Comparison of ENCODE assay signal across 7 mouse cellular contexts in the genomic region with DNA sequence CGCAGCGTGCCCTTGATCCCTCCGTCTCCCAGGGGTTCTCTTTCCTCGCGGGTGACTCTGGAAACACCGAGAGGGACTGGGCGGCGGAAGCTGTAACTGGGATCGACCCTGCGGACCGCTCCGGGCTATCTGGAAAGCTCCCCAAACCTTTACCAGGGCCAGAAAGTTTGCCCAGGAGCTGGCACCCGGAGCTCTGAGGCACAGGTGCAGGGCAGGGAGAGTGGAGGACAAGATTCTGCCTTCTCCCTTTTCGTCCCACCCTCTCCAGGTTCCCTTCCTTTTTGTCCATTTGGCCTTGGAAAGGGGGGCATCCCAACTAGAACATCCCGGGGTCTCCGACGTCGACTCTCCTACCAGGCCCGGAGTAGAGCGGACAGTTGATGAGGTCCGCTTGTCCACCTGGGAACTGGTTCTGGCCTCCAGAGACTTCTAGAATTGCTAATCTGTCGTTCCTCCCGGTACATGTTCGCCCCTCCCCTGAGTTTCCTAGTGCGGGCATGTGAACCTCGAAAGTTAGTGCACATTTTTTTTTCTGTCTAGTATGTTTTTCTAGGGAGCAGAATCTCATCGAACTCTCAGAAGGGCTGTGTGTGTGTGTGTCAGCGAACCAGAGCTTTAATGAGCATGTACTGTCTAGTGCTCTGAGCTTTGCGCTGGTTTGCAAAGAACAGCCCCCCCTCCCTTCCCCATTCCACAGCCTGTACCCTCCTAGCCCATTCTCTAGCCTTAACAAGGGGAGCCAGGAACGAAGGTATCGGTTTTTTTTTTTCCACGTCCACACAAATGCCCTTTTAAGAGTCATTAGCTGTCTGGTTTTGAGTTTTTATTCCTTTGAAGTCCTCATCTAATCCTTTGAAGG. TPM values are rescaled to one million over a fixed set of nuclear protein-coding genes. Genes with fewer than 3 reads are reported as not detected.
DNase-seq lines count a peak whose midpoint lies in the region; ATAC-seq and TF ChIP-seq lines count a peak whose summit lies in the region.

No protein-coding gene starts in this region.

- in situ Hi-C loops in CH12.LX (cut with MboI; ENCODE audit: low pct_ligation_motif_present, low pct_unique_long_range_greater_than_20kb, low sequenced_read_pairs) (no loop called here), ES-E14 (cut with MboI; ENCODE audit: low sequenced_read_pairs in 2 of 2, unreplicated experiment in 2 of 2) (loop anchor here in 1 of 2 experiments (10.0 kb wide), 1 partner anchor 96 kb away; no protein-coding TSS in a partner anchor)

- dilution Hi-C loops in CH12.LX (cut with MboI; ENCODE audit: extremely low pct_ligation_motif_present, extremely low pct_unique_long_range_greater_than_20kb, low sequenced_read_pairs) = no loop called here

- TF ChIP-seq EP300 in CH12.LX (IDR thresholded peaks at IDR 0.05; ENCODE audit: low read length) = no peak

- H3K4me1 ChIP-seq in CH12.LX (ENCODE audit: control insufficient read depth in 1 of 2, insufficient read depth in 2 of 2) (peaks cover 5 to 51% of the 10 kb centered on the region in 2 experiments; a peak in 3 of 4 replicates), ES-E14 (ENCODE audit: control insufficient read depth in 2 of 2, insufficient read depth in 2 of 2, low read length in 2 of 2, poor library complexity in 1 of 2) (0 out of 4 replicates have a peak, but pooled peaks cover 0 to 2% of the 10 kb centered on the region in 2 experiments)
- H3K4me1 ChIP-seq in forebrain, embryonic 16.5 days (replicated peaks; ENCODE audit: control insufficient read depth, insufficient read depth, low read length) = peaks cover 15% of the 10 kb centered on the region
- H3K4me1 ChIP-seq in kidney, embryonic 14.5 days (ENCODE audit: control insufficient read depth, insufficient read depth, low read length) = peaks cover 10% of the 10 kb centered on the region; the same call in 1 of the 2 replicates
- H3K4me1 ChIP-seq in midbrain, embryonic 16.5 days (ENCODE audit: control insufficient read depth, insufficient read depth, low read length) = peaks cover 16% of the 10 kb centered on the region

- peaks cover 5% of the 10 kb centered on the region for H3K27me3 ChIP-seq in CH12.LX (replicated peaks)
- H3K27me3 ChIP-seq in forebrain, embryonic 16.5 days (replicated peaks; ENCODE audit: control insufficient read depth, insufficient read depth, low read length) = peaks cover 6% of the 10 kb centered on the region; the same call in 1 of the 2 replicates
- H3K27me3 ChIP-seq in kidney, embryonic 14.5 days (ENCODE audit: control insufficient read depth, insufficient read depth, low read length) = peaks cover 26% of the 10 kb centered on the region
- no peaks in the 10 kb centered on the region for H3K27me3 ChIP-seq in midbrain, embryonic 16.5 days (ENCODE audit: control insufficient read depth, insufficient read depth, low read depth, low read length)

- H3K79me2 ChIP-seq in CH12.LX (replicated peaks; ENCODE audit: control insufficient read depth, extremely low read depth, insufficient read depth, poor library complexity, severe bottlenecking) = peaks cover 44% of the 10 kb centered on the region

- H3K9me3 ChIP-seq in CH12.LX (replicated peaks; ENCODE audit: low read length) (no peaks in the 10 kb centered on the region), ES-E14 (ENCODE audit: control insufficient read depth, insufficient read depth, low read depth, low read length) (no peaks in the 10 kb centered on the region)
- no peaks in the 10 kb centered on the region for H3K9me3 ChIP-seq in forebrain, embryonic 16.5 days (ENCODE audit: control insufficient read depth, low read length)
- no peaks in the 10 kb centered on the region for H3K9me3 ChIP-seq in kidney, embryonic 14.5 days (ENCODE audit: control insufficient read depth, low read length)
- no peaks in the 10 kb centered on the region for H3K9me3 ChIP-seq in midbrain, embryonic 16.5 days (replicated peaks; ENCODE audit: control insufficient read depth, low read length, poor library complexity, severe bottlenecking)

- peak overlapping the region; percentile 48 to 81 (median 68) for H3K4me3 ChIP-seq in CH12.LX (replicated peaks in 1 of 3; ENCODE audit: low read depth in 2 of 3, low read length in 2 of 3, poor library complexity in 1 of 3)
- peak overlapping the region; percentile 43 to 75 for H3K4me3 ChIP-seq in ES-E14 (ENCODE audit: insufficient read depth in 1 of 2, low read depth in 1 of 2, low read length in 2 of 2, poor library complexity in 1 of 2, severe bottlenecking in 1 of 2)
- peak overlapping the region; percentile 81 for H3K4me3 ChIP-seq in forebrain, embryonic 16.5 days (replicated peaks; ENCODE audit: low read length)
- H3K4me3 ChIP-seq in kidney, embryonic 14.5 days (ENCODE audit: low read length) = peak overlapping the region; percentile 70
- H3K4me3 ChIP-seq in midbrain, embryonic 16.5 days (ENCODE audit: low read depth, low read length) = peak overlapping the region; percentile 93

- TF ChIP-seq CTCF in CH12.LX (conservative IDR thresholded peaks at IDR 0.05 in 1 of 2, IDR thresholded peaks at IDR 0.05 in 1 of 2; ENCODE audit: low read depth in 2 of 2, low read length in 2 of 2) = no peak

- H3K9ac ChIP-seq in CH12.LX (ENCODE audit: insufficient read depth, low read depth) (peak overlapping the region; percentile 99), ES-E14 (ENCODE audit: insufficient read depth, low read depth, low read length, poor library complexity, severe bottlenecking) (peak overlapping the region; percentile 69)
- peak overlapping the region; percentile 90 for H3K9ac ChIP-seq in forebrain, embryonic 16.5 days (replicated peaks; ENCODE audit: low read depth, low read length)
- H3K9ac ChIP-seq in kidney, embryonic 14.5 days (ENCODE audit: low read depth, low read length) = peak overlapping the region; percentile 68
- H3K9ac ChIP-seq in midbrain, embryonic 16.5 days (ENCODE audit: low read depth, low read length) = peak overlapping the region; percentile 90

- ATAC-seq in forebrain, embryonic 16.5 days = peak; percentile 1; the same call in 1 of the 2 replicates
- 0 out of 2 replicates have a peak, but pooled peaks have one; percentile 3 for ATAC-seq in kidney, embryonic 14.5 days (ENCODE audit: low FRiP score, low TSS enrichment)
- peak; percentile 18 for ATAC-seq in midbrain, embryonic 16.5 days
- ATAC-seq in megakaryocyte progenitor cell, adult 5-6 weeks (replicated peaks; ENCODE audit: poor library complexity) = no peak

- WGBS in forebrain, embryonic 16.5 days = under 1% methylated on average over 32 of the region's 32 CpGs
- WGBS in kidney, embryonic 14.5 days = under 1% methylated on average over 32 of the region's 32 CpGs
- WGBS in midbrain, embryonic 16.5 days = 1% methylated on average over 31 of the region's 32 CpGs

- DNase-seq in CH12.LX (ENCODE audit: extremely low read depth) (no peak), ES-E14 (ENCODE audit: low read depth, low spot score) (no peak)
- DNase-seq in cerebellum, adult 8-10 months = no peak

- peak overlapping the region; percentile 93 for H3K4me2 ChIP-seq in CH12.LX (ENCODE audit: insufficient read depth, low read depth, poor library complexity, severe bottlenecking)
- H3K4me2 ChIP-seq in forebrain, embryonic 16.5 days (ENCODE audit: low read length) = peak overlapping the region; percentile 71
- H3K4me2 ChIP-seq in kidney, embryonic 14.5 days (replicated peaks; ENCODE audit: low read depth, low read length) = peak overlapping the region; percentile 96
- peak overlapping the region; percentile 98 for H3K4me2 ChIP-seq in midbrain, embryonic 16.5 days (ENCODE audit: low read length)

- TF ChIP-seq POLR2A in CH12.LX (IDR thresholded peaks at IDR 0.05; ENCODE audit: low read depth, low read length) = no peak

- H3K36me3 ChIP-seq in CH12.LX (replicated peaks in 1 of 2; ENCODE audit: control insufficient read depth in 1 of 2, insufficient read depth in 1 of 2, low read length in 1 of 2) (peaks cover 22 to 31% of the 10 kb centered on the region in 2 experiments), ES-E14 (ENCODE audit: control insufficient read depth, insufficient read depth, low read length, poor library complexity, severe bottlenecking) (no peaks in the 10 kb centered on the region)
- H3K36me3 ChIP-seq in forebrain, embryonic 16.5 days (ENCODE audit: control insufficient read depth, insufficient read depth) = no peaks in the 10 kb centered on the region
- no peaks in the 10 kb centered on the region for H3K36me3 ChIP-seq in kidney, embryonic 14.5 days (ENCODE audit: control insufficient read depth, insufficient read depth, low read length)
- H3K36me3 ChIP-seq in midbrain, embryonic 16.5 days (ENCODE audit: control insufficient read depth, insufficient read depth, low read length) = no peaks in the 10 kb centered on the region

- H3K27ac ChIP-seq in CH12.LX (ENCODE audit: insufficient read depth, low read depth) = peak overlapping the region; percentile 77
- no peak overlapping the region for H3K27ac ChIP-seq in ES-E14 (ENCODE audit: insufficient read depth, low read depth, low read length, poor library complexity, severe bottlenecking)
- H3K27ac ChIP-seq in forebrain, embryonic 16.5 days (ENCODE audit: low read length) = peak overlapping the region; percentile 6
- H3K27ac ChIP-seq in kidney, embryonic 14.5 days (ENCODE audit: low read depth, low read length) = peak overlapping the region; percentile 64; the same call in 1 of the 2 replicates
- peak overlapping the region; percentile 85 for H3K27ac ChIP-seq in midbrain, embryonic 16.5 days (ENCODE audit: low read length)

- no peak for TF ChIP-seq RAD21 in CH12.LX (IDR thresholded peaks at IDR 0.05; ENCODE audit: low read depth, low read length)

RNA-seq across cellular contexts. Expression of gene Lmo2, which starts 13.2 kb away (rescaled TPM):
- total RNA-seq in CH12.LX (2012; rRNA removed) (108 and 109 TPM in 2 replicates), CH12.LX (2014; rRNA removed) (61.3 and 63.6 TPM in 2 replicates), ES-E14 (2012; rRNA removed) (0.76 and 1.4 TPM in 2 replicates)
- polyA plus RNA-seq in CH12.LX (2012; ENCODE audit: insufficient read length, low read depth) = 43.3 and 49.6 TPM in 2 replicates
- polyA plus RNA-seq in forebrain, embryonic 16.5 days (2015; fragmentation: Nextera tagmentation; extraction: Ambion mirVana) = 19.8 and 20.0 TPM in 2 replicates
- 33.3 and 36.7 TPM in 2 replicates for polyA plus RNA-seq in kidney, embryonic 14.5 days (2014; fragmentation: Nextera tagmentation; extraction: Ambion mirVana)
- 25.5 and 29.0 TPM in 2 replicates for polyA plus RNA-seq in midbrain, embryonic 16.5 days (2015; fragmentation: Nextera tagmentation; extraction: Ambion mirVana)
- total RNA-seq in megakaryocyte progenitor cell, adult 5-6 weeks (2015) = 427 and 476 TPM in 2 replicates
- total RNA-seq in megakaryocyte progenitor cell, adult 5-6 weeks (2017) = 226 and 286 TPM in 2 replicates

RNA-seq across cellular contexts. Expression of gene Fbxo3, which starts 56.5 kb away (rescaled TPM):
- 28.2 and 29.7 TPM in 2 replicates for total RNA-seq in CH12.LX (2012; rRNA removed)
- total RNA-seq in CH12.LX (2014; rRNA removed) = 63.7 and 67.1 TPM in 2 replicates
- polyA plus RNA-seq in CH12.LX (2012; ENCODE audit: insufficient read length, low read depth) = 29.2 and 38.4 TPM in 2 replicates
- total RNA-seq in ES-E14 (2012; rRNA removed) = 13.6 and 13.9 TPM in 2 replicates
- 64.3 and 66.1 TPM in 2 replicates for polyA plus RNA-seq in forebrain, embryonic 16.5 days (2015; fragmentation: Nextera tagmentation; extraction: Ambion mirVana)
- 41.5 and 54.4 TPM in 2 replicates for polyA plus RNA-seq in kidney, embryonic 14.5 days (2014; fragmentation: Nextera tagmentation; extraction: Ambion mirVana)
- 84.0 and 86.3 TPM in 2 replicates for polyA plus RNA-seq in midbrain, embryonic 16.5 days (2015; fragmentation: Nextera tagmentation; extraction: Ambion mirVana)
- total RNA-seq in megakaryocyte progenitor cell, adult 5-6 weeks (2015) = 64.8 and 74.2 TPM in 2 replicates
- 61.5 and 70.9 TPM in 2 replicates for total RNA-seq in megakaryocyte progenitor cell, adult 5-6 weeks (2017)

RNA-seq across cellular contexts. Expression of gene 4931422A03Rik, which starts 57.1 kb away (rescaled TPM):
- total RNA-seq in CH12.LX (2012; rRNA removed) (0.68 and 0.76 TPM in 2 replicates), CH12.LX (2014; rRNA removed) (not detected in 2 replicates), ES-E14 (2012; rRNA removed) (0.54 and 1.4 TPM in 2 replicates)
- 0.71 and 2.4 TPM in 2 replicates for polyA plus RNA-seq in CH12.LX (2012; ENCODE audit: insufficient read length, low read depth)
- polyA plus RNA-seq in forebrain, embryonic 16.5 days (2015; fragmentation: Nextera tagmentation; extraction: Ambion mirVana) = 2.2 and 3.2 TPM in 2 replicates
- 1.8 and 3.7 TPM in 2 replicates for polyA plus RNA-seq in kidney, embryonic 14.5 days (2014; fragmentation: Nextera tagmentation; extraction: Ambion mirVana)
- polyA plus RNA-seq in midbrain, embryonic 16.5 days (2015; fragmentation: Nextera tagmentation; extraction: Ambion mirVana) = 2.3 and 2.9 TPM in 2 replicates
- total RNA-seq in megakaryocyte progenitor cell, adult 5-6 weeks (2015) = 1.0 and 2.2 TPM in 2 replicates
- 0.17 TPM in 1 of 2 replicates, not detected in the other for total RNA-seq in megakaryocyte progenitor cell, adult 5-6 weeks (2017)
